Mouse (Mus musculus): ENCODE measurements at regions not wholly inside any gene's neighbourhood (a gene's known extent, or its start where the extent isn't known, plus 50 kb on each side); places are given as distances from the start of the nearest gene placed in this dataset.

DNA sequence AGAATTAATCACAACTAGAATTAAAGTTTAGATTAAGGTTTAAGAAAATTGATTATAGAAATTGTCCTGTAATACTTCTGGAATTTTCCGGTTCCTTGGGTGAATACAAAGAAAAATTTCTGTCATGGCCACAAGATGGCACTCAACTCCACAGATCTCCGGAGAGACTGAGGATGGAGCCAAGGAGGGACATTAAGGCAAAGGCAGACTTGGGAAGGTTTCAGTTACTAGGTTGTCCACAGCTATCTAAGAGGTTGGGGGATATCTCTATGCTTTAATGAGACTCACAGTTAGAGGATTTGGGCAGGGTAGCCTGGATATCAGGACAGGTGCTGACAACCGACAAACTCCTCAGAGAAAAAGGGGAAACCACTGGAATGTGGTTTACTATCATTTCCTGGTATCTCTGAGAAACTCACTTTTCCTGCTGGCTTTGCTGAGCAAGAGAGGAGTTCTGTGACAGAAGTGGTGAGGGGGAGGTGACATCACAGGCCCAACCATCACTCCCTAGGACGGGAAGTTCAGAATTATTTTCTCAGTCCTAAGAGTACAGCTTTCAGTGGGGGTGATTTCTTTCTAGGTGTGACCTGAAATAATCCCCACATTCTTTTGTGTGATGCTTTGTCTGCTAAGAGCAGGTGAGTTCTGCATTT lies 56.0 kb upstream of the 2210010C04Rik start:
- no peak for TF ChIP-seq CTCF (IDR thresholded peaks at IDR 0.05; ENCODE audit: borderline replicate concordance, insufficient read depth, low read depth, low read length)
- no peak for TF ChIP-seq POLR2A (IDR thresholded peaks at IDR 0.05; ENCODE audit: borderline replicate concordance, insufficient read depth, low read length)

All from cerebellum, adult 2 months (tissue).